Mouse (Mus musculus) bone marrow, adult 2 months (tissue): ENCODE data around the gene Cmtm4.

Source experiments
- CTCF ChIP-seq: fragments of 200-500 bp; IDR thresholded peaks from 2 replicates; pipeline ENCODE4 v1.5.1; 2011; ENCODE audit warnings: low read length, control low read depth; ENCODE audit not compliant: control insufficient read depth, insufficient read depth
- POLR2A ChIP-seq: fragments of 200-500 bp; IDR thresholded peaks from 2 replicates; pipeline ENCODE4 v1.6.1; 2011; ENCODE audit warnings: low read depth, mild to moderate bottlenecking, control low read depth, low read length, borderline replicate concordance; ENCODE audit not compliant: control insufficient read depth

- peak; percentile 20; the same call in 1 of the 2 replicates for TF ChIP-seq POLR2A
- TF ChIP-seq CTCF = no peak
Observed at GRCm38 (mm10) chr8:104341106-104341561, 54.5 kb downstream of the Cmtm4 start.
